Mouse (Mus musculus): Measurements from ENCODE around the gene Trappc13. TPM values are rescaled to one million over a fixed set of nuclear protein-coding genes. Genes with fewer than 3 reads are reported as not detected.

Gene Trappc13
- polyA plus RNA-seq, 1 experiment from 2014 or later, result 53.3 TPM

GRCm38 (mm10) chr13:104172498-104172897 lies 5.8 kb downstream of the Trappc13 start:
- no peak overlapping the region for H3K9ac ChIP-seq (ENCODE audit: low read length)
- no peak overlapping the region for H3K4me2 ChIP-seq (ENCODE audit: low read depth, low read length)
- no peak overlapping the region for H3K4me3 ChIP-seq (ENCODE audit: low read length)
- H3K27me3 ChIP-seq (ENCODE audit: control insufficient read depth, insufficient read depth, low read length), result no peaks in the 10 kb centered on the region
- H3K4me1 ChIP-seq (ENCODE audit: control insufficient read depth, insufficient read depth, low read length), result peaks cover 6% of the 10 kb centered on the region
- no peak overlapping the region for H3K27ac ChIP-seq (ENCODE audit: low read length)
- H3K36me3 ChIP-seq (ENCODE audit: control insufficient read depth, insufficient read depth), result peaks cover 16% of the 10 kb centered on the region
- H3K9me3 ChIP-seq (replicated peaks; ENCODE audit: control insufficient read depth, low read length), result no peaks in the 10 kb centered on the region; the same call in 1 of the 2 replicates
- ATAC-seq (replicated peaks; ENCODE audit: extremely low read depth, insufficient read depth, low FRiP score), result no peak

- H3K27me3 ChIP-seq (ENCODE audit: control insufficient read depth, insufficient read depth, low read length), result no peaks in the 10 kb centered on the region
- WGBS, result 85% methylated on average over 5 of the region's 5 CpGs
- peaks cover 3% of the 10 kb centered on the region for H3K4me1 ChIP-seq (ENCODE audit: control insufficient read depth, insufficient read depth, low read length)
- ATAC-seq (replicated peaks; ENCODE audit: extremely low read depth, insufficient read depth, low FRiP score), result no peak
- no peak overlapping the region for H3K9ac ChIP-seq (ENCODE audit: low read length)
- no peaks in the 10 kb centered on the region; the same call in 1 of the 2 replicates for H3K9me3 ChIP-seq (replicated peaks; ENCODE audit: control insufficient read depth, low read length)
- peaks cover 18% of the 10 kb centered on the region for H3K36me3 ChIP-seq (ENCODE audit: control insufficient read depth, insufficient read depth)
- no peak overlapping the region for H3K4me2 ChIP-seq (ENCODE audit: low read depth, low read length)
- no peak overlapping the region for H3K4me3 ChIP-seq (ENCODE audit: low read length)
- H3K27ac ChIP-seq (ENCODE audit: low read length), result no peak overlapping the region
Measured at GRCm38 (mm10) chr13:104171711-104172110, 6.6 kb downstream of the Trappc13 start.

GRCm38 (mm10) chr13:104155686-104156085 lies 22.6 kb downstream of the Trappc13 start:
- 87% methylated on average over 1 of the region's 1 CpGs for WGBS
- H3K4me3 ChIP-seq (ENCODE audit: low read length), result no peak overlapping the region
- no peaks in the 10 kb centered on the region for H3K27me3 ChIP-seq (ENCODE audit: control insufficient read depth, insufficient read depth, low read length)
- H3K27ac ChIP-seq (ENCODE audit: low read length), result no peak overlapping the region
- peaks cover 23% of the 10 kb centered on the region for H3K36me3 ChIP-seq (ENCODE audit: control insufficient read depth, insufficient read depth)
- no peak for ATAC-seq (replicated peaks; ENCODE audit: extremely low read depth, insufficient read depth, low FRiP score)
- H3K4me2 ChIP-seq (ENCODE audit: low read depth, low read length), result no peak overlapping the region
- H3K9me3 ChIP-seq (replicated peaks; ENCODE audit: control insufficient read depth, low read length), result no peaks in the 10 kb centered on the region
- no peaks in the 10 kb centered on the region for H3K4me1 ChIP-seq (ENCODE audit: control insufficient read depth, insufficient read depth, low read length)
- no peak overlapping the region for H3K9ac ChIP-seq (ENCODE audit: low read length)

GRCm38 (mm10) chr13:104155106-104155505 lies 23.2 kb downstream of the Trappc13 start:
- ATAC-seq (replicated peaks; ENCODE audit: extremely low read depth, insufficient read depth, low FRiP score), result no peak
- no peak overlapping the region for H3K4me3 ChIP-seq (ENCODE audit: low read length)
- no peak overlapping the region for H3K4me2 ChIP-seq (ENCODE audit: low read depth, low read length)
- H3K9ac ChIP-seq (ENCODE audit: low read length), result no peak overlapping the region
- peaks cover 19% of the 10 kb centered on the region for H3K36me3 ChIP-seq (ENCODE audit: control insufficient read depth, insufficient read depth)
- H3K4me1 ChIP-seq (ENCODE audit: control insufficient read depth, insufficient read depth, low read length), result no peaks in the 10 kb centered on the region
- no peaks in the 10 kb centered on the region for H3K9me3 ChIP-seq (replicated peaks; ENCODE audit: control insufficient read depth, low read length)
- H3K27ac ChIP-seq (ENCODE audit: low read length), result no peak overlapping the region
- 89% methylated on average over 7 of the region's 7 CpGs for WGBS
- H3K27me3 ChIP-seq (ENCODE audit: control insufficient read depth, insufficient read depth, low read length), result no peaks in the 10 kb centered on the region

- 91% methylated on average over 5 of the region's 5 CpGs for WGBS
- Histone ChIP-seq H3K36me3 (ENCODE audit: control insufficient read depth, insufficient read depth) (peaks cover 21% of the 10 kb centered on the region), H3K4me1 (ENCODE audit: control insufficient read depth, insufficient read depth, low read length) (no peaks in the 10 kb centered on the region), H3K9ac (ENCODE audit: low read length) (no peak overlapping the region), H3K27me3 (ENCODE audit: control insufficient read depth, insufficient read depth, low read length) (no peaks in the 10 kb centered on the region), H3K27ac (ENCODE audit: low read length) (no peak overlapping the region), H3K9me3 (replicated peaks; ENCODE audit: control insufficient read depth, low read length) (no peaks in the 10 kb centered on the region), H3K4me3 (ENCODE audit: low read length) (no peak overlapping the region), H3K4me2 (ENCODE audit: low read depth, low read length) (no peak overlapping the region)
- no peak for ATAC-seq (replicated peaks; ENCODE audit: extremely low read depth, insufficient read depth, low FRiP score)
Measured at GRCm38 (mm10) chr13:104154180-104154579, 24.1 kb downstream of the Trappc13 start.

GRCm38 (mm10) chr13:104145646-104146045 lies 32.6 kb downstream of the Trappc13 start:
- H3K27me3 ChIP-seq (ENCODE audit: control insufficient read depth, insufficient read depth, low read length), result no peaks in the 10 kb centered on the region
- ATAC-seq (replicated peaks; ENCODE audit: extremely low read depth, insufficient read depth, low FRiP score), result no peak
- H3K36me3 ChIP-seq (ENCODE audit: control insufficient read depth, insufficient read depth), result peaks cover 27% of the 10 kb centered on the region
- no peaks in the 10 kb centered on the region for H3K4me1 ChIP-seq (ENCODE audit: control insufficient read depth, insufficient read depth, low read length)
- 92% methylated on average over 3 of the region's 3 CpGs for WGBS
- H3K9me3 ChIP-seq (replicated peaks; ENCODE audit: control insufficient read depth, low read length), result no peaks in the 10 kb centered on the region
- no peak overlapping the region for H3K9ac ChIP-seq (ENCODE audit: low read length)
- H3K4me3 ChIP-seq (ENCODE audit: low read length), result no peak overlapping the region
- H3K4me2 ChIP-seq (ENCODE audit: low read depth, low read length), result no peak overlapping the region
- no peak overlapping the region for H3K27ac ChIP-seq (ENCODE audit: low read length)

- Histone ChIP-seq H3K36me3 (ENCODE audit: control insufficient read depth, insufficient read depth) (peaks cover 31% of the 10 kb centered on the region), H3K27me3 (ENCODE audit: control insufficient read depth, insufficient read depth, low read length) (no peaks in the 10 kb centered on the region), H3K4me3 (ENCODE audit: low read length) (no peak overlapping the region), H3K4me1 (ENCODE audit: control insufficient read depth, insufficient read depth, low read length) (no peaks in the 10 kb centered on the region), H3K4me2 (ENCODE audit: low read depth, low read length) (no peak overlapping the region), H3K9me3 (replicated peaks; ENCODE audit: control insufficient read depth, low read length) (no peaks in the 10 kb centered on the region), H3K27ac (ENCODE audit: low read length) (no peak overlapping the region), H3K9ac (ENCODE audit: low read length) (no peak overlapping the region)
- WGBS, result 79% methylated on average over 9 of the region's 9 CpGs
- ATAC-seq (replicated peaks; ENCODE audit: extremely low read depth, insufficient read depth, low FRiP score), result no peak
Measured at GRCm38 (mm10) chr13:104144871-104145270, 33.4 kb downstream of the Trappc13 start.

- H3K4me3 ChIP-seq (ENCODE audit: low read length), result peak overlapping the region; percentile 17; the same call in 1 of the 2 replicates
- peaks cover 12% of the 10 kb centered on the region for H3K36me3 ChIP-seq (ENCODE audit: control insufficient read depth, insufficient read depth)
- no peaks in the 10 kb centered on the region for H3K9me3 ChIP-seq (replicated peaks; ENCODE audit: control insufficient read depth, low read length)
- ATAC-seq (replicated peaks; ENCODE audit: extremely low read depth, insufficient read depth, low FRiP score), result peak; percentile 52; the same call in 1 of the 2 replicates
- peak overlapping the region; percentile 49; the same call in 1 of the 2 replicates for H3K4me2 ChIP-seq (ENCODE audit: low read depth, low read length)
- H3K4me1 ChIP-seq (ENCODE audit: control insufficient read depth, insufficient read depth, low read length), result 0 out of 2 replicates have a peak, but pooled peaks cover 3% of the 10 kb centered on the region
- H3K27ac ChIP-seq (ENCODE audit: low read length), result no peak overlapping the region
- H3K27me3 ChIP-seq (ENCODE audit: control insufficient read depth, insufficient read depth, low read length), result no peaks in the 10 kb centered on the region
- WGBS, result 37% methylated on average over 13 of the region's 13 CpGs
- no peak overlapping the region for H3K9ac ChIP-seq (ENCODE audit: low read length)
Measured at GRCm38 (mm10) chr13:104139369-104140209, 38.7 kb downstream of the Trappc13 start.

- Histone ChIP-seq H3K4me2 (ENCODE audit: low read depth, low read length) (no peak overlapping the region), H3K4me1 (ENCODE audit: control insufficient read depth, insufficient read depth, low read length) (0 out of 2 replicates have a peak, but pooled peaks cover under 1% of the 10 kb centered on the region), H3K27ac (ENCODE audit: low read length) (no peak overlapping the region), H3K9ac (ENCODE audit: low read length) (no peak overlapping the region), H3K36me3 (ENCODE audit: control insufficient read depth, insufficient read depth) (no peaks in the 10 kb centered on the region), H3K9me3 (replicated peaks; ENCODE audit: control insufficient read depth, low read length) (no peaks in the 10 kb centered on the region), H3K4me3 (ENCODE audit: low read length) (no peak overlapping the region), H3K27me3 (ENCODE audit: control insufficient read depth, insufficient read depth, low read length) (no peaks in the 10 kb centered on the region)
- 78% methylated on average over 4 of the region's 4 CpGs for WGBS
- ATAC-seq (replicated peaks; ENCODE audit: extremely low read depth, insufficient read depth, low FRiP score), result no peak
Measured at GRCm38 (mm10) chr13:104134510-104135085, 43.7 kb downstream of the Trappc13 start.
